Mouse (Mus musculus) ES-Bruce4 (cell line): ENCODE results near the gene Fndc5.

Source experiments
- CTCF ChIP-seq: IDR thresholded peaks from one replicate; pipeline ENCODE4 v1.8.1; 2011; ENCODE audit warnings: low read depth, low read length
- EP300 ChIP-seq: IDR thresholded peaks from 2 replicates; pipeline ENCODE4 v1.6.1; 2011; ENCODE audit warnings: low read depth, low read length; ENCODE audit not compliant: insufficient read depth
- POLR2A ChIP-seq: IDR thresholded peaks from one replicate; pipeline ENCODE4 v1.8.1; 2011; ENCODE audit warnings: low read length; ENCODE audit not compliant: insufficient read depth

DNA sequence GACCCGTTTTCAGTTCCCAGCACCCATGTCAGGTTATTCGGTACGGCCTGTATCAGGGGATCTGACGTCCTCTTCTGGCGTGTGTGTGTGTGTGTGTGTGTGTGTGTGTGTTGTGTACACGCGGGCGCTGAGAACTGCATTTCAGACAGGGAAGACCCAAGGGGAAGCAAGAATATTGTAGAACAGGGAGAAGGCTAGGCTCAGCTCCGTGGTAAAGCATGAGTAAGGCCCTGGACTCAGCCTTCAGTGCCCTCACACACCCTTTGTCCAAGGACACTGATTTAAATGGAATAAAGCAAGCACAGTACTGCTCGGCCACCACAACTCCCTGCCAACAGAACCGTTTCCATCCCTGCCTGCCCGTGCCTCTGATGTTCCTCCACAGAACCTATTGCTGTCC, 53.7 kb downstream of the Fndc5 start:
- TF ChIP-seq POLR2A (no peak), CTCF (no peak), EP300 (no peak)
